Mouse (Mus musculus) cerebellum, postnatal 10 days (tissue): ENCODE data around the gene Uckl1.
A peak's percentile ranks its signal among the peaks of the same experiment; 100 is the strongest.

Source experiments
- DNase-seq, 2 experiments: peaks; one replicate each; pipeline ENCODE4 v3.0.0; 2021; ENCODE audit warnings: mixed read lengths in 2 of 2

Gene Uckl1

GRCm38 (mm10) chr2:181589732-181590105 is 5.0 kb upstream of the Uckl1 start:
- peak in 1 of 2 experiments; percentile 14 for DNase-seq

GRCm38 (mm10) chr2:181589011-181589731 is 4.5 kb upstream of the Uckl1 start:
- DNase-seq, result peak in 1 of 2 experiments; percentile 29

GRCm38 (mm10) chr2:181588229-181588780 is 3.6 kb upstream of the Uckl1 start:
- DNase-seq, result peak in 1 of 2 experiments; percentile 13

GRCm38 (mm10) chr2:181587796-181588195 is 3.1 kb upstream of the Uckl1 start:
- DNase-seq, result peak in 1 of 2 experiments; percentile 43

GRCm38 (mm10) chr2:181586124-181586523 is 1.4 kb upstream of the Uckl1 start:
- no peak for DNase-seq

- DNase-seq, result peak in 1 of 2 experiments; percentile 14
Observed at GRCm38 (mm10) chr2:181585506-181585905, 814 bp upstream of the Uckl1 start.

- no peak for DNase-seq
Observed at GRCm38 (mm10) chr2:181583460-181584257, 1.0 kb downstream of the Uckl1 start.

GRCm38 (mm10) chr2:181582939-181583338 is 1.8 kb downstream of the Uckl1 start:
- DNase-seq, result no peak

GRCm38 (mm10) chr2:181582358-181582757 is 2.3 kb downstream of the Uckl1 start:
- DNase-seq, result peak in 1 of 2 experiments; percentile 21

GRCm38 (mm10) chr2:181581402-181582120 is 3.1 kb downstream of the Uckl1 start:
- peak; percentile 90 to 91 for DNase-seq

GRCm38 (mm10) chr2:181581016-181581401 is 3.7 kb downstream of the Uckl1 start:
- peak; percentile 87 to 89 for DNase-seq

GRCm38 (mm10) chr2:181580131-181580772 is 4.4 kb downstream of the Uckl1 start:
- DNase-seq, result peak in 1 of 2 experiments; percentile 5

GRCm38 (mm10) chr2:181579681-181580080 is 5.0 kb downstream of the Uckl1 start:
- DNase-seq, result no peak

- peak in 1 of 2 experiments; percentile 4 for DNase-seq
Observed at GRCm38 (mm10) chr2:181578790-181579618, 5.7 kb downstream of the Uckl1 start.

- DNase-seq, result peak; percentile 80 to 83
Observed at GRCm38 (mm10) chr2:181577981-181578581, 6.6 kb downstream of the Uckl1 start.

GRCm38 (mm10) chr2:181577126-181577525 is 7.6 kb downstream of the Uckl1 start:
- DNase-seq, result peak in 1 of 2 experiments; percentile 1

- DNase-seq, result peak in 1 of 2 experiments; percentile 1
Observed at GRCm38 (mm10) chr2:181576613-181577012, 8.1 kb downstream of the Uckl1 start.

- peak in 1 of 2 experiments; percentile 3 for DNase-seq
Observed at GRCm38 (mm10) chr2:181574921-181575545, 9.7 kb downstream of the Uckl1 start.

GRCm38 (mm10) chr2:181573961-181574360 is 10.7 kb downstream of the Uckl1 start:
- DNase-seq, result no peak
